Mouse (Mus musculus): ENCODE results near the gene Ric8a. TPM values are rescaled to one million over a fixed set of nuclear protein-coding genes. Genes with fewer than 3 reads are reported as not detected.

The Ric8a gene
- polyA plus RNA-seq, 1 experiment from 2014 or later, result 82.2 TPM

- DNase-seq (ENCODE audit: low spot score) (no peak), ATAC-seq (ENCODE audit: insufficient read depth, low FRiP score, low TSS enrichment) (no peak)
- Histone ChIP-seq H3K9ac (ENCODE audit: low read length) (no peak overlapping the region), H3K9me3 (ENCODE audit: control insufficient read depth, low read length) (no peaks in the 10 kb centered on the region), H3K4me1 (ENCODE audit: control insufficient read depth, insufficient read depth, low read length) (no peaks in the 10 kb centered on the region), H3K27ac (ENCODE audit: low read depth, low read length) (no peak overlapping the region), H3K4me3 (ENCODE audit: low read depth, low read length) (no peak overlapping the region), H3K27me3 (ENCODE audit: control insufficient read depth, insufficient read depth, low read length) (no peaks in the 10 kb centered on the region), H3K4me2 (ENCODE audit: low read depth) (no peak overlapping the region), H3K36me3 (ENCODE audit: control insufficient read depth, insufficient read depth, low read length) (no peaks in the 10 kb centered on the region)
- 85% methylated on average over 7 of the region's 7 CpGs for WGBS
Measured at GRCm38 (mm10) chr7:140907697-140908096, 50.9 kb downstream of the Ric8a start.

GRCm38 (mm10) chr7:140908181-140908580 lies 51.4 kb downstream of the Ric8a start:
- Histone ChIP-seq H3K27ac (ENCODE audit: low read depth, low read length) (no peak overlapping the region), H3K4me3 (ENCODE audit: low read depth, low read length) (no peak overlapping the region), H3K27me3 (ENCODE audit: control insufficient read depth, insufficient read depth, low read length) (no peaks in the 10 kb centered on the region), H3K4me2 (ENCODE audit: low read depth) (no peak overlapping the region), H3K9me3 (ENCODE audit: control insufficient read depth, low read length) (no peaks in the 10 kb centered on the region), H3K4me1 (ENCODE audit: control insufficient read depth, insufficient read depth, low read length) (no peaks in the 10 kb centered on the region), H3K9ac (ENCODE audit: low read length) (no peak overlapping the region), H3K36me3 (ENCODE audit: control insufficient read depth, insufficient read depth, low read length) (no peaks in the 10 kb centered on the region)
- DNase-seq (ENCODE audit: low spot score), result no peak
- 49% methylated on average over 7 of the region's 7 CpGs for WGBS
- ATAC-seq (ENCODE audit: insufficient read depth, low FRiP score, low TSS enrichment), result 0 out of 2 replicates have a peak, but pooled peaks have one; percentile 4

GRCm38 (mm10) chr7:140908634-140909107 lies 51.9 kb downstream of the Ric8a start:
- peak overlapping the region; percentile 70 for H3K4me2 ChIP-seq (ENCODE audit: low read depth)
- peak overlapping the region; percentile 25 for H3K4me3 ChIP-seq (ENCODE audit: low read depth, low read length)
- DNase-seq (ENCODE audit: low spot score) (peak; percentile 83), ATAC-seq (ENCODE audit: insufficient read depth, low FRiP score, low TSS enrichment) (peak; percentile 58; the same call in 1 of the 2 replicates)
- H3K4me1 ChIP-seq (ENCODE audit: control insufficient read depth, insufficient read depth, low read length), result no peaks in the 10 kb centered on the region
- no peak overlapping the region for H3K9ac ChIP-seq (ENCODE audit: low read length)
- H3K27me3 ChIP-seq (ENCODE audit: control insufficient read depth, insufficient read depth, low read length), result no peaks in the 10 kb centered on the region
- no peak overlapping the region for H3K27ac ChIP-seq (ENCODE audit: low read depth, low read length)
- no peaks in the 10 kb centered on the region for H3K9me3 ChIP-seq (ENCODE audit: control insufficient read depth, low read length)
- H3K36me3 ChIP-seq (ENCODE audit: control insufficient read depth, insufficient read depth, low read length), result no peaks in the 10 kb centered on the region
- 2% methylated on average over 19 of the region's 19 CpGs for WGBS

- 64% methylated on average over 3 of the region's 3 CpGs for WGBS
- no peak overlapping the region for H3K9ac ChIP-seq (ENCODE audit: low read length)
Measured at GRCm38 (mm10) chr7:140912293-140912692, 55.5 kb downstream of the Ric8a start.

GRCm38 (mm10) chr7:140912846-140913482 lies 56.2 kb downstream of the Ric8a start:
- no peak overlapping the region for H3K4me3 ChIP-seq (ENCODE audit: low read depth, low read length)
- DNase-seq (ENCODE audit: low spot score) (no peak), ATAC-seq (ENCODE audit: insufficient read depth, low FRiP score, low TSS enrichment) (no peak)
- H3K4me1 ChIP-seq (ENCODE audit: control insufficient read depth, insufficient read depth, low read length), result no peaks in the 10 kb centered on the region
- no peak overlapping the region for H3K9ac ChIP-seq (ENCODE audit: low read length)
- H3K4me2 ChIP-seq (ENCODE audit: low read depth), result no peak overlapping the region
- H3K36me3 ChIP-seq (ENCODE audit: control insufficient read depth, insufficient read depth, low read length), result no peaks in the 10 kb centered on the region
- H3K27me3 ChIP-seq (ENCODE audit: control insufficient read depth, insufficient read depth, low read length), result no peaks in the 10 kb centered on the region
- H3K9me3 ChIP-seq (ENCODE audit: control insufficient read depth, low read length), result no peaks in the 10 kb centered on the region
- H3K27ac ChIP-seq (ENCODE audit: low read depth, low read length), result no peak overlapping the region
- WGBS, result 69% methylated on average over 5 of the region's 5 CpGs

More at GRCm38 (mm10) chr7:140912293-140912692, 55.5 kb downstream of the Ric8a start:
- Histone ChIP-seq H3K27me3 (ENCODE audit: control insufficient read depth, insufficient read depth, low read length) (no peaks in the 10 kb centered on the region), H3K9me3 (ENCODE audit: control insufficient read depth, low read length) (no peaks in the 10 kb centered on the region), H3K4me2 (ENCODE audit: low read depth) (no peak overlapping the region), H3K27ac (ENCODE audit: low read depth, low read length) (no peak overlapping the region), H3K4me3 (ENCODE audit: low read depth, low read length) (no peak overlapping the region), H3K4me1 (ENCODE audit: control insufficient read depth, insufficient read depth, low read length) (no peaks in the 10 kb centered on the region), H3K36me3 (ENCODE audit: control insufficient read depth, insufficient read depth, low read length) (no peaks in the 10 kb centered on the region)
- DNase-seq (ENCODE audit: low spot score) (no peak), ATAC-seq (ENCODE audit: insufficient read depth, low FRiP score, low TSS enrichment) (no peak)

Other genes starting within 250 kb of the Ric8a start
- gene Olfr61, start 228.0 kb upstream of the Ric8a start, polyA plus RNA-seq (2014; fragmentation: Nextera tagmentation; extraction: Ambion mirVana), result not detected in 2 replicates
- gene Olfr53, start 210.5 kb upstream of the Ric8a start, polyA plus RNA-seq (2014; fragmentation: Nextera tagmentation; extraction: Ambion mirVana), result not detected in 2 replicates
- gene Olfr539, start 197.0 kb upstream of the Ric8a start, polyA plus RNA-seq (2014; fragmentation: Nextera tagmentation; extraction: Ambion mirVana), result not detected in 2 replicates
- gene Olfr45, start 175.0 kb upstream of the Ric8a start, polyA plus RNA-seq (2014; fragmentation: Nextera tagmentation; extraction: Ambion mirVana), result not detected in 2 replicates
- gene Olfr541, start 159.7 kb upstream of the Ric8a start, polyA plus RNA-seq (2014; fragmentation: Nextera tagmentation; extraction: Ambion mirVana), result not detected in 2 replicates
- not detected in 2 replicates for gene Cyp2e1, start 93.2 kb upstream of the Ric8a start, polyA plus RNA-seq (2014; fragmentation: Nextera tagmentation; extraction: Ambion mirVana)
- 0.22 TPM in 1 of 2 replicates, not detected in the other for gene Syce1, start 69.1 kb upstream of the Ric8a start, polyA plus RNA-seq (2014; fragmentation: Nextera tagmentation; extraction: Ambion mirVana)
- gene Zfp941, start 34.8 kb upstream of the Ric8a start, polyA plus RNA-seq (2014; fragmentation: Nextera tagmentation; extraction: Ambion mirVana), result 6.5 and 7.7 TPM in 2 replicates
- 0.34 TPM in 1 of 2 replicates, not detected in the other for gene Urah, start 21.9 kb upstream of the Ric8a start, polyA plus RNA-seq (2014; fragmentation: Nextera tagmentation; extraction: Ambion mirVana)
- not detected in 2 replicates for gene Scgb1c1, start 11.4 kb upstream of the Ric8a start, polyA plus RNA-seq (2014; fragmentation: Nextera tagmentation; extraction: Ambion mirVana)
- not detected in 2 replicates for gene Odf3, start 9.2 kb upstream of the Ric8a start, polyA plus RNA-seq (2014; fragmentation: Nextera tagmentation; extraction: Ambion mirVana)
- not detected in 2 replicates for gene Gm45785, start 626 bp upstream of the Ric8a start, polyA plus RNA-seq (2014; fragmentation: Nextera tagmentation; extraction: Ambion mirVana)
- gene Bet1l, start 620 bp downstream of the Ric8a start, polyA plus RNA-seq (2014; fragmentation: Nextera tagmentation; extraction: Ambion mirVana), result 27.4 and 31.1 TPM in 2 replicates
- 158 and 199 TPM in 2 replicates for gene Psmd13, start 25.0 kb downstream of the Ric8a start, polyA plus RNA-seq (2014; fragmentation: Nextera tagmentation; extraction: Ambion mirVana)
- gene Sirt3, start 25.4 kb downstream of the Ric8a start, polyA plus RNA-seq (2014; fragmentation: Nextera tagmentation; extraction: Ambion mirVana), result 22.4 and 26.0 TPM in 2 replicates
- gene Cox8b, start 43.5 kb downstream of the Ric8a start, polyA plus RNA-seq (2014; fragmentation: Nextera tagmentation; extraction: Ambion mirVana), result 0.81 and 4.2 TPM in 2 replicates
- 0.15 and 0.20 TPM in 2 replicates for gene Nlrp6, start 63.9 kb downstream of the Ric8a start, polyA plus RNA-seq (2014; fragmentation: Nextera tagmentation; extraction: Ambion mirVana)
- 13.3 and 15.8 TPM in 2 replicates for gene Pgghg, start 84.4 kb downstream of the Ric8a start, polyA plus RNA-seq (2014; fragmentation: Nextera tagmentation; extraction: Ambion mirVana)
- 1.2 and 1.4 TPM in 2 replicates for gene Ifitm5, start 93.3 kb downstream of the Ric8a start, polyA plus RNA-seq (2014; fragmentation: Nextera tagmentation; extraction: Ambion mirVana)
- 0.69 TPM in 1 of 2 replicates, not detected in the other for gene Gm45717, start 99.0 kb downstream of the Ric8a start, polyA plus RNA-seq (2014; fragmentation: Nextera tagmentation; extraction: Ambion mirVana)
- 383 and 395 TPM in 2 replicates for gene Ifitm2, start 99.0 kb downstream of the Ric8a start, polyA plus RNA-seq (2014; fragmentation: Nextera tagmentation; extraction: Ambion mirVana)
- 8.3 and 12.5 TPM in 2 replicates for gene Ifitm1, start 110.3 kb downstream of the Ric8a start, polyA plus RNA-seq (2014; fragmentation: Nextera tagmentation; extraction: Ambion mirVana)
- gene Ifitm3, start 153.8 kb downstream of the Ric8a start, polyA plus RNA-seq (2014; fragmentation: Nextera tagmentation; extraction: Ambion mirVana), result 20.1 and 21.0 TPM in 2 replicates
- not detected in 2 replicates for gene Ifitm6, start 161.0 kb downstream of the Ric8a start, polyA plus RNA-seq (2014; fragmentation: Nextera tagmentation; extraction: Ambion mirVana)
- not detected in 2 replicates for gene Gm17387, start 172.2 kb downstream of the Ric8a start, polyA plus RNA-seq (2014; fragmentation: Nextera tagmentation; extraction: Ambion mirVana)
- 14.5 and 17.1 TPM in 2 replicates for gene B4galnt4, start 204.1 kb downstream of the Ric8a start, polyA plus RNA-seq (2014; fragmentation: Nextera tagmentation; extraction: Ambion mirVana)
- gene Pkp3, start 221.3 kb downstream of the Ric8a start, polyA plus RNA-seq (2014; fragmentation: Nextera tagmentation; extraction: Ambion mirVana), result 2.3 and 2.7 TPM in 2 replicates
- 2.4 and 3.1 TPM in 2 replicates for gene Sigirr, start 243.6 kb downstream of the Ric8a start, polyA plus RNA-seq (2014; fragmentation: Nextera tagmentation; extraction: Ambion mirVana)

All from neural tube, embryonic 11.5 days (tissue).